Mouse (Mus musculus) Patski (cell line): ENCODE results near the gene Stpg4. TPM values are rescaled to one million over a fixed set of nuclear protein-coding genes. Genes with fewer than 3 reads are reported as not detected.

ENCODE experiments used
- ATAC-seq: fragments of 100-300 bp; one replicate; pipeline ENCODE4 v1.8.0; 2021
- CTCF ChIA-PET: fragments of 350-600 bp; sonication (Branson Sonifier 250); formaldehyde crosslinking; loops from one replicate; lab custom pipeline; 2022; ENCODE audit warnings: inconsistent platforms; lab: Charles Lee
- POLR2A ChIA-PET: fragments of 350-600 bp; sonication (Branson Sonifier 250); formaldehyde crosslinking; loops from one replicate; lab custom pipeline; 2022; ENCODE audit warnings: antibody characterized with exemption, inconsistent platforms; lab: Charles Lee
- DNase-seq: peaks from one replicate; pipeline ENCODE4 v3.0.0-alpha.2; 2011; ENCODE audit warnings: low read depth, low spot score
- H3K27me3 ChIP-seq: fragments of 371-371 bp; one replicate; pipeline ENCODE4 v1.5.1; 2021
- CTCF ChIP-seq: fragments of 100-300 bp; IDR thresholded peaks from one replicate; pipeline ENCODE4 v1.5.1; 2021
- in situ Hi-C: fragments of 300-500 bp; cut with MboI; formaldehyde crosslinking; loops from 3 replicates; pipeline ENCODE4 v1.11.1; 2018; ENCODE audit warnings: low pct_unique_long_range_greater_than_20kb, mixed read lengths
- polyA plus RNA-seq: library from polyadenylated mRNA; unstranded; gene quantifications from one replicate; pipeline ENCODE4 v1.2.3, GENCODE M21; 2021

The Stpg4 gene
- polyA plus RNA-seq, 1 experiment from 2014 or later: not detected

GRCm38 (mm10) chr17:87343060-87343703 lies 84.4 kb downstream of the Stpg4 start:
- CTCF ChIA-PET: no interaction called here
- no peak for TF ChIP-seq CTCF
- in situ Hi-C loops: no loop called here
- DNase-seq (no peak), ATAC-seq (no peak)
- H3K27me3 ChIP-seq: no peaks in the 10 kb centered on the region
- POLR2A ChIA-PET: no interaction called here

Other genes starting within 250 kb of the Stpg4 start
- 132 TPM for gene Mcfd2, start 161.8 kb downstream of the Stpg4 start, polyA plus RNA-seq
- 23.2 TPM for gene Ttc7, start 144.9 kb downstream of the Stpg4 start, polyA plus RNA-seq
- gene Calm2, start 19.2 kb upstream of the Stpg4 start, polyA plus RNA-seq: 899 TPM
- 0.30 TPM for gene Epcam, start 208.2 kb upstream of the Stpg4 start, polyA plus RNA-seq
- gene Msh2, start 244.6 kb upstream of the Stpg4 start, polyA plus RNA-seq: 35.8 TPM